Mouse (Mus musculus): Measurements from ENCODE around the gene Hist1h3e. TPM values are rescaled to one million over a fixed set of nuclear protein-coding genes. Genes with fewer than 3 reads are reported as not detected.
A peak's percentile ranks its signal among the peaks of the same experiment; 100 is the strongest.
"Not testable (repeated sequence)": the region's sequence is repeated elsewhere in the genome, so short reads cannot be mapped to it uniquely, and the experiment has no call there.

Gene Hist1h3e
- polyA plus RNA-seq, 2 experiments, result 7.0 to 36.1 TPM

GRCm38 (mm10) chr13:23538249-23538648 is 23.9 kb downstream of the Hist1h3e start:
- no peaks in the 10 kb centered on the region for H3K27me3 ChIP-seq (ENCODE audit: control insufficient read depth, insufficient read depth, low read length)
- no peaks in the 10 kb centered on the region for H3K9me3 ChIP-seq (ENCODE audit: control insufficient read depth, low read length)
- no peak overlapping the region for H3K4me2 ChIP-seq (replicated peaks; ENCODE audit: low read depth, low read length, severe bottlenecking)
- peaks cover 11% of the 10 kb centered on the region for H3K4me1 ChIP-seq (ENCODE audit: control insufficient read depth, insufficient read depth, low read length)
- 51% methylated on average over 5 of the region's 5 CpGs for WGBS
- H3K27ac ChIP-seq (replicated peaks; ENCODE audit: low read depth, low read length), result no peak overlapping the region
- ATAC-seq (ENCODE audit: low FRiP score, low read depth) (no peak), DNase-seq (ENCODE audit: low spot score) (no peak)
- H3K4me3 ChIP-seq (replicated peaks; ENCODE audit: low read length), result no peak overlapping the region
- H3K9ac ChIP-seq (ENCODE audit: low read depth, low read length, severe bottlenecking), result no peak overlapping the region
- no peaks in the 10 kb centered on the region for H3K36me3 ChIP-seq (ENCODE audit: control insufficient read depth, insufficient read depth, low read length)
- TF ChIP-seq POLR2A (IDR thresholded peaks at IDR 0.05; ENCODE audit: borderline replicate concordance, extremely low read depth, insufficient read depth, insufficient read length), result no peak

GRCm38 (mm10) chr13:23537006-23537710 is 25.0 kb downstream of the Hist1h3e start:
- Histone ChIP-seq H3K4me1 (ENCODE audit: control insufficient read depth, insufficient read depth, low read length) (peaks cover 22% of the 10 kb centered on the region), H3K4me3 (replicated peaks; ENCODE audit: low read length) (peak overlapping the region; percentile 55; the same call in 1 of the 2 replicates), H3K9me3 (ENCODE audit: control insufficient read depth, low read length) (no peaks in the 10 kb centered on the region), H3K27ac (replicated peaks; ENCODE audit: low read depth, low read length) (no peak overlapping the region), H3K9ac (ENCODE audit: low read depth, low read length, severe bottlenecking) (no peak overlapping the region), H3K27me3 (ENCODE audit: control insufficient read depth, insufficient read depth, low read length) (no peaks in the 10 kb centered on the region), H3K4me2 (replicated peaks; ENCODE audit: low read depth, low read length, severe bottlenecking) (peak overlapping the region; percentile 49), H3K36me3 (ENCODE audit: control insufficient read depth, insufficient read depth, low read length) (no peaks in the 10 kb centered on the region)
- ATAC-seq (ENCODE audit: low FRiP score, low read depth) (no peak), DNase-seq (ENCODE audit: low spot score) (no peak)
- WGBS, result 65% methylated on average over 3 of the region's 3 CpGs
- TF ChIP-seq POLR2A (IDR thresholded peaks at IDR 0.05; ENCODE audit: borderline replicate concordance, extremely low read depth, insufficient read depth, insufficient read length), result no peak

- TF ChIP-seq POLR2A (IDR thresholded peaks at IDR 0.05; ENCODE audit: borderline replicate concordance, extremely low read depth, insufficient read depth, insufficient read length), result 0 out of 2 replicates have a peak, but pooled peaks have one; percentile 25
- 17% methylated on average over 7 of the region's 7 CpGs for WGBS
- no peaks in the 10 kb centered on the region for H3K9me3 ChIP-seq (ENCODE audit: control insufficient read depth, low read length)
- peaks cover 23% of the 10 kb centered on the region for H3K4me1 ChIP-seq (ENCODE audit: control insufficient read depth, insufficient read depth, low read length)
- DNase-seq (ENCODE audit: low spot score), result no peak
- H3K4me3 ChIP-seq (replicated peaks; ENCODE audit: low read length), result peak overlapping the region; percentile 55
- H3K36me3 ChIP-seq (ENCODE audit: control insufficient read depth, insufficient read depth, low read length), result no peaks in the 10 kb centered on the region
- ATAC-seq (ENCODE audit: low FRiP score, low read depth), result no peak
- peak overlapping the region; percentile 61 for H3K9ac ChIP-seq (ENCODE audit: low read depth, low read length, severe bottlenecking)
- H3K27me3 ChIP-seq (ENCODE audit: control insufficient read depth, insufficient read depth, low read length), result no peaks in the 10 kb centered on the region
- peak overlapping the region; percentile 82 for H3K27ac ChIP-seq (replicated peaks; ENCODE audit: low read depth, low read length)
- peak overlapping the region; percentile 49 for H3K4me2 ChIP-seq (replicated peaks; ENCODE audit: low read depth, low read length, severe bottlenecking)
Measured at GRCm38 (mm10) chr13:23536076-23536822, 25.9 kb downstream of the Hist1h3e start.

- Histone ChIP-seq H3K9ac (ENCODE audit: low read depth, low read length, severe bottlenecking) (peak within 1 kb of the TSS; percentile 76), H3K4me3 (replicated peaks; ENCODE audit: low read length) (peak within 1 kb of the TSS; percentile 55), H3K27ac (replicated peaks; ENCODE audit: low read depth, low read length) (peak within 1 kb of the TSS; percentile 92), H3K4me1 (ENCODE audit: control insufficient read depth, insufficient read depth, low read length) (peaks cover 23% of the 10 kb centered on the region), H3K4me2 (replicated peaks; ENCODE audit: low read depth, low read length, severe bottlenecking) (peak within 1 kb of the TSS; percentile 49)
- peak; percentile 73; the same call in 1 of the 2 replicates for TF ChIP-seq POLR2A (IDR thresholded peaks at IDR 0.05; ENCODE audit: borderline replicate concordance, extremely low read depth, insufficient read depth, insufficient read length)
- H3K36me3 ChIP-seq (ENCODE audit: control insufficient read depth, insufficient read depth, low read length); H3K27me3 ChIP-seq (ENCODE audit: control insufficient read depth, insufficient read depth, low read length); H3K9me3 ChIP-seq (ENCODE audit: control insufficient read depth, low read length): not testable (repeated sequence)
- ATAC-seq (ENCODE audit: low FRiP score, low read depth) (peak; percentile 88), DNase-seq (ENCODE audit: low spot score) (peak; percentile 98)
- WGBS, result under 1% methylated on average over 26 of the region's 62 CpGs
Measured at GRCm38 (mm10) chr13:23535137-23536075, 26.8 kb downstream of the Hist1h3e start, which contains the start of gene Hist1h3g. Gene Hist1h3g (plus strand): TSS chr13:23535422.
